ENCODE assay signal across 16 mouse cellular contexts in the genomic region with DNA sequence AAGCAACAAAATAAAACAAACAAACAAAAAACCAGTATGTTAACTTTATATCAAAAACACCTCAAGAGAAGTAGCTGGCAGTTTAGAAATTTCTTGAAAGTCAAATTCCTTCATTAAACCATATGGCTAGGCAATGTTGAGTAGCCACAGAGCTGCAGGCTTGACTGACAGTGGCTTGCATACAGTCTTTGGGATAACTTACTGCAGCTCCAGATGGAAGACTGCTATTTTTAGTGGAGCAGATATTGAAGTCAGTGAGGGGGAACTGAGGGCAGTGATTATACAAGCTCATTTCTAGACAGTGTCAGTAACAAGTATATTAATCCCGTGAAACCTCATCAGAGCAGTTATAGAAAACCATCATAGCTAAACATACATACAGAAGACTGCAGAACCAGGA.
"Had no signal": no experiment of that assay in that cellular context is flagged by ENCODE, and none has a peak within 500 bp of the region (broad histone marks: within the 10 kb centered on the region; RNA-seq: fewer than 3 reads in every experiment).

No protein-coding gene starts in this region.

- H3K4me3 ChIP-seq: neural tube, embryonic 13.5 days; neural tube, embryonic 15.5 days; stomach, embryonic 15.5 days had no signal

- H3K4me2 ChIP-seq: neural tube, embryonic 13.5 days; neural tube, embryonic 15.5 days; stomach, embryonic 15.5 days had no signal

- DNase-seq: retina, postnatal 1 day; right cerebral cortex, adult 18-20 months; right cerebral cortex, postnatal 14 days; right cerebral cortex, postnatal 25 days; right cerebral cortex, postnatal 4 days; spleen, adult 18-20 months; thymus, adult 18-20 months; thymus, adult 2 months; thymus, postnatal 14 days; thymus, postnatal 25 days; thymus, postnatal 36 days; thymus, postnatal 4 days had no signal

- H3K27ac ChIP-seq: neural tube, embryonic 13.5 days; neural tube, embryonic 15.5 days; stomach, embryonic 15.5 days; stomach, postnatal 0 days had no signal

- H3K4me1 ChIP-seq: neural tube, embryonic 13.5 days; neural tube, embryonic 15.5 days; stomach, embryonic 15.5 days had no signal

- H3K27me3 ChIP-seq: neural tube, embryonic 13.5 days; neural tube, embryonic 15.5 days; stomach, embryonic 15.5 days had no signal

- H3K36me3 ChIP-seq: neural tube, embryonic 13.5 days; neural tube, embryonic 15.5 days; stomach, embryonic 15.5 days had no signal

- H3K9me3 ChIP-seq: neural tube, embryonic 13.5 days; neural tube, embryonic 15.5 days; stomach, embryonic 15.5 days had no signal

- H3K9ac ChIP-seq: neural tube, embryonic 13.5 days; neural tube, embryonic 15.5 days; stomach, embryonic 15.5 days had no signal
